Mouse (Mus musculus) MEL (cell line): ENCODE data around the gene Gnai2.

Experiments
- CTCF ChIP-seq, 3 experiments: IDR thresholded peaks in 2 of 3; conservative IDR thresholded peaks in 1 of 3; 2 replicates each; pipeline ENCODE4 v1.5.1; 2011 to 2012; ENCODE audit warnings: low read length in 3 of 3, low read depth in 2 of 3, mild to moderate bottlenecking in 2 of 3, improper control_type of control experiment in 1 of 3, inconsistent platforms in 1 of 3, mixed read lengths in 1 of 3, moderate library complexity in 1 of 3; ENCODE audit not compliant: control insufficient read depth in 1 of 3, insufficient read depth in 1 of 3, poor library complexity in 1 of 3, severe bottlenecking in 1 of 3
- E2F4 ChIP-seq: IDR thresholded peaks from 2 replicates; pipeline ENCODE4 v1.6.1; 2011; ENCODE audit warnings: low read depth, low read length, improper control_type of control experiment, borderline replicate concordance
- GATA1 ChIP-seq: IDR thresholded peaks from 2 replicates; pipeline ENCODE4 v1.6.1; 2011; ENCODE audit warnings: low read depth, low read length, improper control_type of control experiment
- JUND ChIP-seq: IDR thresholded peaks from 2 replicates; pipeline ENCODE4 v1.6.1; 2011; ENCODE audit warnings: low read depth, mild to moderate bottlenecking, improper control_type of control experiment, low read length
- MAFK ChIP-seq: IDR thresholded peaks from 2 replicates; pipeline ENCODE4 v1.6.1; 2011; ENCODE audit warnings: low read depth, mild to moderate bottlenecking, low read length, improper control_type of control experiment, borderline replicate concordance
- NRF1 ChIP-seq: IDR thresholded peaks from 2 replicates; pipeline ENCODE4 v1.6.1; 2014; ENCODE audit warnings: low read depth, mild to moderate bottlenecking, inconsistent platforms, low read length, improper control_type of control experiment, moderate library complexity; ENCODE audit not compliant: poor library complexity, insufficient read depth, severe bottlenecking
- POLR2A ChIP-seq, 2 experiments: IDR thresholded peaks; 2 replicates each; pipeline ENCODE4 v1.6.1; 2011 to 2012; ENCODE audit warnings: low read length in 2 of 2, mild to moderate bottlenecking in 2 of 2, control low read depth in 1 of 2, improper control_type of control experiment in 1 of 2, low read depth in 1 of 2, moderate library complexity in 1 of 2; ENCODE audit not compliant: control insufficient read depth in 1 of 2, insufficient read depth in 1 of 2, poor library complexity in 1 of 2
- POLR2AphosphoS5 ChIP-seq: IDR thresholded peaks from 2 replicates; pipeline ENCODE4 v1.6.1; 2012; ENCODE audit warnings: low read depth, borderline replicate concordance, mild to moderate bottlenecking, inconsistent platforms, low read length, moderate library complexity, mixed read lengths
- RAD21 ChIP-seq: IDR thresholded peaks from 2 replicates; pipeline ENCODE4 v1.6.1; 2011; ENCODE audit warnings: mild to moderate bottlenecking, low read depth, low read length, improper control_type of control experiment
- SIN3A ChIP-seq: IDR thresholded peaks from 2 replicates; pipeline ENCODE4 v1.6.1; 2012; ENCODE audit warnings: low read length, improper control_type of control experiment, inconsistent platforms
- SMC3 ChIP-seq: IDR thresholded peaks from 2 replicates; pipeline ENCODE4 v1.6.1; 2011; ENCODE audit warnings: low read depth, low read length, improper control_type of control experiment
- TCF12 ChIP-seq: IDR thresholded peaks from 2 replicates; pipeline ENCODE4 v1.6.1; 2014; ENCODE audit warnings: low read depth, mild to moderate bottlenecking, inconsistent platforms, low read length, improper control_type of control experiment, moderate library complexity
- USF1 ChIP-seq: IDR thresholded peaks from 2 replicates; pipeline ENCODE4 v1.6.1; 2014; ENCODE audit warnings: low read depth, mild to moderate bottlenecking, inconsistent platforms, low read length, improper control_type of control experiment, moderate library complexity
- ZC3H11A ChIP-seq: IDR thresholded peaks from 2 replicates; pipeline ENCODE4 v1.6.1; 2012; ENCODE audit warnings: low read depth, mild to moderate bottlenecking, inconsistent platforms, low read length, improper control_type of control experiment

- TF ChIP-seq SIN3A = no peak
- TF ChIP-seq E2F4 = no peak
- no peak for TF ChIP-seq RAD21
- no peak for TF ChIP-seq ZC3H11A
- no peak for TF ChIP-seq SMC3
- TF ChIP-seq POLR2AphosphoS5 = no peak
- TF ChIP-seq GATA1 = no peak
- TF ChIP-seq JUND = no peak
- no peak for TF ChIP-seq TCF12
- TF ChIP-seq USF1 = no peak
- no peak for TF ChIP-seq NRF1
- no peak for TF ChIP-seq MAFK
- peak in 1 of 2 experiments; percentile 50; a peak in 1 of 4 replicates for TF ChIP-seq POLR2A (IDR thresholded peaks at IDR 0.05; ENCODE audit: control insufficient read depth in 1 of 2, insufficient read depth in 1 of 2, low read depth in 1 of 2, low read length in 2 of 2, poor library complexity in 1 of 2)
- TF ChIP-seq CTCF (IDR thresholded peaks at IDR 0.05 in 2 of 3, conservative IDR thresholded peaks at IDR 0.05 in 1 of 3; ENCODE audit: control insufficient read depth in 1 of 3, insufficient read depth in 1 of 3, low read depth in 2 of 3, low read length in 3 of 3, poor library complexity in 1 of 3, severe bottlenecking in 1 of 3) = no peak
Observed at GRCm38 (mm10) chr9:107596619-107597569, 38.3 kb downstream of the Gnai2 start.
